Mouse (Mus musculus): ENCODE data around the gene Adamtsl3.

- TF ChIP-seq CTCF (IDR thresholded peaks at IDR 0.05; ENCODE audit: extremely low read depth, insufficient read depth, low read length) (no peak), POLR2A (IDR thresholded peaks at IDR 0.05; ENCODE audit: extremely low read depth, insufficient read depth, low read length) (no peak)
Measured at GRCm38 (mm10) chr7:82360186-82360585, 24.7 kb downstream of the Adamtsl3 start.

Data from cortical plate, adult 2 months (tissue).